Mouse (Mus musculus) spleen, adult 2 months (tissue): ENCODE measurements around the gene Rps4x. TPM values are rescaled to one million over a fixed set of nuclear protein-coding genes. Genes with fewer than 3 reads are reported as not detected.
A peak's percentile ranks its signal among the peaks of the same experiment; 100 is the strongest.

ENCODE experiments used
- DNase-seq, 2 experiments: peaks; one replicate each; pipeline versions ENCODE4 v3.0.0 to v3.0.0-alpha.2; 2012 to 2021; ENCODE audit warnings: low spot score in 2 of 2, low read depth in 1 of 2
- H3K27ac ChIP-seq: fragments of 200-500 bp; 2 replicates; pipeline ENCODE4 v1.5.1; 2012; ENCODE audit warnings: low read length, inconsistent platforms; ENCODE audit not compliant: insufficient read depth
- H3K27me3 ChIP-seq: fragments of 200-500 bp; 2 replicates; pipeline ENCODE4 v1.6.1; 2012; ENCODE audit warnings: mild to moderate bottlenecking, moderate library complexity, low read length, inconsistent platforms; ENCODE audit not compliant: control insufficient read depth, insufficient read depth
- H3K36me3 ChIP-seq: fragments of 200-500 bp; 2 replicates; pipeline ENCODE4 v1.6.1; 2012; ENCODE audit warnings: mild to moderate bottlenecking, low read length, inconsistent platforms; ENCODE audit not compliant: control insufficient read depth, insufficient read depth
- H3K4me1 ChIP-seq: fragments of 200-500 bp; 2 replicates; pipeline ENCODE4 v1.6.1; 2011; ENCODE audit warnings: inconsistent platforms; ENCODE audit not compliant: control insufficient read depth, insufficient read depth, insufficient read length
- H3K4me3 ChIP-seq: fragments of 200-500 bp; 2 replicates; pipeline ENCODE4 v1.5.1; 2011; ENCODE audit warnings: mild to moderate bottlenecking, inconsistent platforms; ENCODE audit not compliant: insufficient read depth, insufficient read length; ENCODE audit errors: extremely low read depth
- CTCF ChIP-seq: fragments of 200-500 bp; IDR thresholded peaks from 2 replicates; pipeline ENCODE4 v1.5.1; 2011; ENCODE audit warnings: mild to moderate bottlenecking, inconsistent platforms; ENCODE audit not compliant: insufficient read depth, insufficient read length, insufficient replicate concordance; ENCODE audit errors: extremely low read depth
- POLR2A ChIP-seq: fragments of 200-500 bp; IDR thresholded peaks from 2 replicates; pipeline ENCODE4 v1.6.1; 2011; ENCODE audit warnings: low read depth, low read length, inconsistent platforms
- WGBS: fragments of 180-500 bp; shearing (Covaris S2); methylation state at CpG from one replicate; pipeline ENCODE4 v1.1.7; 2018; 5-methylcytosine and 5-hydroxymethylcytosine counted together
- polyA plus RNA-seq: library from polyadenylated mRNA; depleted of rRNA; stranded (reverse); fragments of >200 nt; gene quantifications from 2 replicates; pipeline ENCODE4 v1.2.3, GENCODE M21; 2012; rRNA removed

Gene Rps4x
- polyA plus RNA-seq, 1 experiment, result 426 TPM

GRCm38 (mm10) chrX:102163096-102163495, 26.1 kb downstream of the Rps4x start:
- Histone ChIP-seq H3K36me3 (no peaks in the 10 kb centered on the region), H3K27me3 (no peaks in the 10 kb centered on the region), H3K4me3 (no peak overlapping the region), H3K27ac (no peak overlapping the region), H3K4me1 (no peaks in the 10 kb centered on the region)
- WGBS, result 29% methylated on average over 2 of the region's 2 CpGs
- TF ChIP-seq CTCF (no peak), POLR2A (no peak)
- DNase-seq, result no peak

GRCm38 (mm10) chrX:102160528-102160927, 28.7 kb downstream of the Rps4x start:
- WGBS, result 64% methylated on average over 2 of the region's 2 CpGs
- Histone ChIP-seq H3K4me1 (no peaks in the 10 kb centered on the region), H3K27me3 (no peaks in the 10 kb centered on the region), H3K4me3 (no peak overlapping the region), H3K36me3 (no peaks in the 10 kb centered on the region), H3K27ac (no peak overlapping the region)
- no peak for DNase-seq
- TF ChIP-seq CTCF (no peak), POLR2A (no peak)

- TF ChIP-seq POLR2A (no peak), CTCF (no peak)
- Histone ChIP-seq H3K4me3 (no peak overlapping the region), H3K4me1 (no peaks in the 10 kb centered on the region), H3K27ac (no peak overlapping the region), H3K27me3 (no peaks in the 10 kb centered on the region), H3K36me3 (no peaks in the 10 kb centered on the region)
- 85% methylated on average over 2 of the region's 2 CpGs for WGBS
- peak in 1 of 2 experiments; percentile 9 for DNase-seq
Observed at GRCm38 (mm10) chrX:102159778-102160177, 29.4 kb downstream of the Rps4x start.

- peak in 1 of 2 experiments; percentile 2 for DNase-seq
- Histone ChIP-seq H3K27me3 (no peaks in the 10 kb centered on the region), H3K36me3 (no peaks in the 10 kb centered on the region), H3K4me3 (peak overlapping the region; percentile 60), H3K27ac (peak overlapping the region; percentile 88), H3K4me1 (no peaks in the 10 kb centered on the region)
- TF ChIP-seq CTCF (no peak), POLR2A (no peak)
- 63% methylated on average over 5 of the region's 5 CpGs for WGBS
Observed at GRCm38 (mm10) chrX:102157423-102157791, 31.8 kb downstream of the Rps4x start.

- peak; percentile 86 to 88 for DNase-seq
- TF ChIP-seq POLR2A (no peak; the same call in 1 of the 2 replicates), CTCF (no peak)
- WGBS, result 32% methylated on average over 42 of the region's 42 CpGs
- H3K4me3 ChIP-seq, result peak within 1 kb of the TSS; percentile 72
- no peaks in the 10 kb centered on the region for H3K27me3 ChIP-seq
- H3K27ac ChIP-seq, result peak within 1 kb of the TSS; percentile 88
- no peaks in the 10 kb centered on the region for H3K4me1 ChIP-seq
- no peaks in the 10 kb centered on the region for H3K36me3 ChIP-seq
Observed at GRCm38 (mm10) chrX:102156618-102157422, 32.4 kb downstream of the Rps4x start, which contains the start of gene Ercc6l. TSS of gene Ercc6l (minus strand) at chrX:102157091.

GRCm38 (mm10) chrX:102141157-102141556, 48.0 kb downstream of the Rps4x start:
- H3K4me3 ChIP-seq, result no peak overlapping the region
- no peak for DNase-seq
- TF ChIP-seq CTCF (no peak), POLR2A (no peak)
- no peaks in the 10 kb centered on the region; the same call in 1 of the 2 replicates for H3K36me3 ChIP-seq
- no peaks in the 10 kb centered on the region for H3K27me3 ChIP-seq
- H3K27ac ChIP-seq, result no peak overlapping the region
- 68% methylated on average over 1 of the region's 1 CpGs for WGBS
- no peaks in the 10 kb centered on the region for H3K4me1 ChIP-seq

Other genes with a start within 250 kb of the Rps4x start
- 4.1 and 5.5 TPM in 2 replicates for gene Rtl5, start 118.1 kb downstream of the Rps4x start, polyA plus RNA-seq
- gene Pin4, start 69.9 kb downstream of the Rps4x start, polyA plus RNA-seq, result 0.26 and 0.42 TPM in 2 replicates
- gene Ercc6l, start 32.3 kb downstream of the Rps4x start, polyA plus RNA-seq, result 0.43 and 0.47 TPM in 2 replicates
- 0.58 and 1.2 TPM in 2 replicates for gene Cited1, start 62.8 kb upstream of the Rps4x start, polyA plus RNA-seq